Mouse (Mus musculus) monocyte, adult 2 months (primary cell): ENCODE results near the gene Olfr491.

Experiments
- DNase-seq, 2 experiments: peaks; one replicate each; pipeline ENCODE4 v3.0.0; 2022; ENCODE audit warnings: low spot score in 2 of 2, low read depth in 1 of 2

Olfr491 gene

GRCm38 (mm10) chr7:108313151-108313550 lies at the start of gene Olfr491:
Gene Olfr491, plus strand, starts transcription at chr7:108313451.
- DNase-seq: no peak

DNA sequence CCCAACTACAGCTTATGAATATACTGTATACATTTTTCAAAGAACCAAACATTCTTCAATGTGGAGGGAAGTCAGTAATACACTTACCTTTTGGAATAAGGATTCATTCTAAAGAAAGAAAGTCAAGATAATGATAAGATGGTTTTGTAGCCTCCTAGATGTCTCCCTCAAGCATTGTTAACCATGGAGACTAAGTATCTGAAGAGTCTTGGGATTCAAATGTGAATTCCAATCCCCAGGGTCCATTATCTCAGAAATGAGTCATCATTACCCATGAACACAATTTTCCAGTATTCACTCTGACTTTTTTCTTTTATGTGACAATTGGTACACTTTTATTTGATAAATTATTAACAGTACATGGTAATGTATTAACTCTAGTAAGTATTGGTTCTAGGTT lies 24.4 kb upstream of the Olfr491 start, which contains the start of gene Olfr490:
Gene Olfr490, minus strand, starts transcription at position 101 of the 400 bp plus-strand sequence.
- DNase-seq: no peak

- no peak for DNase-seq
Measured at GRCm38 (mm10) chr7:108323574-108323973, 10.3 kb downstream of the Olfr491 start, which contains the start of gene Olfr492. Gene Olfr492, minus strand, starts transcription at chr7:108323674.

DNA sequence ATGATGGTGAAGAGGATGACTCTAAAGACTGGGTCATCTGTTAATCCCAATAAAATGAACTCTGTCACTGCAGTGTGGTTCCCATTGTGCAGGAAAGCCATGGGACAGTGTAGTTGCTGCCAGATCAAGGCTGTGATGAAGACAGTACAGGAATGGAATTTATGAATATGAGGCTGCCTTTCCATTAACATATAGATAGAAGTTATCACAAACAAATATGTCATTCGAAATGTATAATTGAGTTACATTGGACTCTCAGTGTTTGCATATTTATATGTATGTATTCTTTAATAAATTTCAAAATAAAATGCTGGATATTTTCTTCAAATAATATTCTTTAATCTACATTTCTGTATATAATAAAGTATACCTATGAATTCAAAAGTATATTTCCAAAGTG lies 33.6 kb downstream of the Olfr491 start, which contains the start of gene Olfr493:
Gene Olfr493, minus strand, starts transcription at position 101 of the 400 bp plus-strand sequence.
- no peak for DNase-seq

DNA sequence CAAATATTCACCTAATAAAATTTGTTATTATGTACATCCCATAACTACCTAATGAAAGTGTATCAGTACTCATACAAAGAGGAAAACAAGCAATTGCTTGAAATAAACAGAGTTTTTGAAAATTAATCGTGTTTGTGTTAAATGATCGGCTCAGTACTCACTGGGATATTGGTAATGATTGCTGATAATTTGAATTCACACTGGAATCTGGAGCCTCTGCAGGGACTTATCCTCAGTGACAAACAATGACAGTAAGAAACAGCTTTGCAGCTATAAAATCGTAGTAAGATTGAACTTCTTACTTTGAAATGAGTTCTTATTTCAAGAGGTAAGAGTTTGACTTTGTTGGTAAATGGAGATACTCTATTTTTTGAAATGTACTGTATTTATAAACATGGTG lies 51.8 kb downstream of the Olfr491 start, which contains the start of gene Olfr494:
Gene Olfr494, plus strand, starts transcription at position 301 of the 400 bp plus-strand sequence.
- no peak for DNase-seq
